Mouse (Mus musculus) hindbrain, embryonic 14.5 days (tissue): Measurements from ENCODE around the gene Atp13a2. TPM values are rescaled to one million over a fixed set of nuclear protein-coding genes. Genes with fewer than 3 reads are reported as not detected.
A peak's percentile ranks its signal among the peaks of the same experiment; 100 is the strongest.

Experiments
- ATAC-seq: fragments of 200-750 bp; cut with Nextera tagmentation; 2 replicates; pipeline ENCODE4 v1.8.0; 2017; ENCODE audit warnings: moderate number of reproducible peaks, mild to moderate bottlenecking, moderate TSS enrichment, moderate library complexity; ENCODE audit not compliant: low FRiP score
- DNase-seq: peaks from one replicate; pipeline ENCODE4 v3.0.0-alpha.2; 2015; ENCODE audit warnings: low spot score
- H3K27ac ChIP-seq: fragments of 300-500 bp; sonication (generic); 2 replicates; pipeline ENCODE4 v1.5.1; 2014; ENCODE audit warnings: mild to moderate bottlenecking, moderate library complexity
- H3K27me3 ChIP-seq: fragments of 300-500 bp; sonication (generic); 2 replicates; pipeline ENCODE4 v1.6.1; 2014; ENCODE audit warnings: mild to moderate bottlenecking, low read length, mixed read lengths; ENCODE audit not compliant: control insufficient read depth, insufficient read depth
- H3K36me3 ChIP-seq: fragments of 300-500 bp; sonication (generic); replicated peaks from 2 replicates; pipeline ENCODE4 v1.6.1; 2014; ENCODE audit not compliant: control insufficient read depth, insufficient read depth
- H3K4me1 ChIP-seq: fragments of 300-500 bp; sonication (generic); replicated peaks from 2 replicates; pipeline ENCODE4 v1.6.1; 2014; ENCODE audit warnings: antibody characterized with exemption, low read length, mixed read lengths; ENCODE audit not compliant: control insufficient read depth, insufficient read depth
- H3K4me2 ChIP-seq: fragments of 300-500 bp; sonication (generic); replicated peaks from 2 replicates; pipeline ENCODE4 v1.6.1; 2014; ENCODE audit warnings: mild to moderate bottlenecking, moderate library complexity
- H3K4me3 ChIP-seq: fragments of 300-500 bp; sonication (generic); replicated peaks from 2 replicates; pipeline ENCODE4 v1.5.1; 2014; ENCODE audit warnings: mild to moderate bottlenecking, low read length
- H3K9ac ChIP-seq: fragments of 300-500 bp; sonication (generic); 2 replicates; pipeline ENCODE4 v1.6.1; 2014
- H3K9me3 ChIP-seq: fragments of 300-500 bp; sonication (generic); 2 replicates; pipeline ENCODE4 v1.6.1; 2016; ENCODE audit warnings: low read length; ENCODE audit not compliant: control insufficient read depth
- WGBS: fragments of 180-500 bp; shearing (Covaris S2); extraction: QIAGEN DNeasy Blood & Tissue Kit; methylation state at CpG from one replicate; pipeline ENCODE4 v1.1.7; 2014; 5-methylcytosine and 5-hydroxymethylcytosine counted together
- polyA plus RNA-seq: library from polyadenylated mRNA; unstranded; fragments of >200 nt; fragmentation: Nextera tagmentation; extraction: Ambion mirVana; gene quantifications from 2 replicates; pipeline ENCODE4 v1.2.1, GENCODE M21; 2014

Atp13a2 gene
- polyA plus RNA-seq, 1 experiment from 2014 or later = 176 TPM

DNA sequence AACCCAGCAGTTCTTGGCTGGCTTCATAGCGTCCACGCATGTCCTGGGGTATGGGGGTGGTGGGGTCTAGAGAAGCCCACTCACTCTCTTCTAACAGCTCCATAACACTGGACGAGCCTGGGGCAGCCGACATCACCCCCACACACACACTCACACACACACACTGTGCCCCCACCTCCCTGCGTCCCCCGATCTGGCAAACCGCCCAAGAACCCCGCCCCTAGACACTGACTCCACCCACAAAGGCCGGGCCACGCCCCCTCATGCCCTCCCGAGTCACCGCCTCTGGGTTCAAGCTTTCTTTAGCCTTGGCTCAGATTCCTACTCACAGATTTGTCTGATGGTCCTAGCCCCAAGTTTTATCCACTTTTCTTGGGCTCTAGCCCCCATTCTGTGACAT is 54.4 kb downstream of the Atp13a2 start:
- no peaks in the 10 kb centered on the region for H3K9me3 ChIP-seq
- no peak overlapping the region for H3K9ac ChIP-seq
- no peak for DNase-seq
- H3K27me3 ChIP-seq = no peaks in the 10 kb centered on the region
- H3K27ac ChIP-seq = no peak overlapping the region
- no peak overlapping the region for H3K4me3 ChIP-seq
- H3K4me1 ChIP-seq = no peaks in the 10 kb centered on the region
- no peak for ATAC-seq
- H3K4me2 ChIP-seq = no peak overlapping the region
- 51% methylated on average over 12 of the region's 12 CpGs for WGBS
- peaks cover 48% of the 10 kb centered on the region for H3K36me3 ChIP-seq

DNA sequence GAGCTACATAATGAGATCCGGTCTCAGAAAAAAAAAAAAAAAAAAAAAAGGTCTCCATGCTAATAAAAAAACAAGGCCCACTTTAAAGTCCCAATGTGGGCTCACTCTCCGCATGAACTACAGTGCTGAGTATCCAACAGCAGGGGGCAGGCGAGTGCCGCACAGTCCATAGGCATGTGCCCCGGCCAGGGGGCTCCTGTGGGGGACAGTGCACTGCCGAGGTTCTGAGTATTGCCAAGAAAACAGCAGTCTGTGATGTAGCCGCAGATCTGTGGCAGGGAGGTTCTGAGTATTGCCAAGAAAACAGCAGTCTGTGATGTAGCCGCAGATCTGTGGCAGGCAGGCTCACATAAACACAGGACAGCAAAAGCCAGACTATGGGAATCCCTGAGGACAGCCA is 58.1 kb downstream of the Atp13a2 start:
- Histone ChIP-seq H3K9me3 (no peaks in the 10 kb centered on the region), H3K36me3 (peaks cover 24% of the 10 kb centered on the region), H3K4me2 (no peak overlapping the region), H3K4me1 (peaks cover 17% of the 10 kb centered on the region), H3K27me3 (no peaks in the 10 kb centered on the region), H3K27ac (0 out of 2 replicates have a peak overlapping the region, but pooled peaks have one; percentile 17), H3K9ac (no peak overlapping the region), H3K4me3 (no peak overlapping the region)
- DNase-seq = peak; percentile 77
- 0 out of 2 replicates have a peak, but pooled peaks have one; percentile 29 for ATAC-seq
- WGBS = 14% methylated on average over 8 of the region's 8 CpGs

DNA sequence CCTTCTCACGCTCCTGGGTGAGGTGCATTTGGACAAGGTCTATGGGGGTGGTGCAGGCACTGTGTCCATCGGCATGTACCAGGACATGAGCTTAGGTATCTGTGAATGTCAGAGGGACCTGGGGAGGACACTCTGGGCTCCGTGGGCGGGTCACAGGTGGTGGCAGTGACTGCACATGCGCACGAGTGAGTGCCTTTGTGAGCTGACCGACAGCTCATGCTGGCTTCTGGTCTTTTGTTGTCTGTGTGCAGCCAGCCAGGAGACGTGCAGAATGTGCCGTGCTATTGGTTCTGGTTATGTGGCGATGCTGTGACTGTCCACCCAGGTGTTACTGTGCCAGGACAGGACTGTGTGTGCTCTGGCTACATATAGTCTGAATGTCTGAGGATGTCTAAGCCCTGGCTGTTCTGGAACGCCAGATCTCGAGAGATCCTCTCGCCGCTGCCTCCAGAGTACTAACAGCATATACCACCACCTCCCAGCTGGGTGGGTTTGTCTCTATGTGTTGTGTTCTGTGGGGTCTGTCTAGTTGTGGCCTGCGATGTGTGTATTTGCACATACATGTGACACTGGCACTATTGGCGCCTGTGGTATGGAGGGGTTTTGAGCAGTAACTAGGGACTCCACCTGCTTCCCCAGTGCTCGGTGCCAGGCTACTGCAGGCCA is 62.3 kb downstream of the Atp13a2 start:
- Histone ChIP-seq H3K36me3 (0 out of 2 replicates have a peak, but pooled peaks cover 6% of the 10 kb centered on the region), H3K4me3 (no peak overlapping the region)
- peak; percentile 48 for DNase-seq

DNA sequence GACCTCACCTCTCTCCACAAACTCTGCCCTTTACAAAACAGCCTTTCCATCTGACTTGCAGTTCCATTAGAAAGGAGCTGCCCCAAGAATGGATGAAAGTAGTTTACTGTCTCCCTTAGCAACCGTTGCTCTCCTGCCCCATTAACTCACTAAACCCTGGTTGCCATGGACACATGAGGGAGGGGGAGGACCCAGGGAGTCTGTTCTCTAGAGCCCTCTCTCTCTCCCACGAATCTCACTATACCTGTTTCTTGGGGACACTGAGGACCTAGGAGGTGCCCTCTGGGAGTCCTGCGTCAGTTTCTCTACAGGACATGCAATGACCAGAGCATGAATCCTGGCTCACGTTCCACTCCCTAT is 62.8 kb downstream of the Atp13a2 start:
- ATAC-seq = peak; percentile 71
- 16% methylated on average over 4 of the region's 4 CpGs for WGBS
- Histone ChIP-seq H3K4me3 (no peak overlapping the region), H3K4me1 (peaks cover 37% of the 10 kb centered on the region), H3K9me3 (no peaks in the 10 kb centered on the region), H3K27me3 (no peaks in the 10 kb centered on the region), H3K4me2 (peak overlapping the region; percentile 35), H3K27ac (peak overlapping the region; percentile 95), H3K9ac (peak overlapping the region; percentile 49), H3K36me3 (0 out of 2 replicates have a peak, but pooled peaks cover 6% of the 10 kb centered on the region)
- DNase-seq = peak; percentile 87

More for the DNA sequence above, 62.3 kb downstream of the Atp13a2 start:
- ATAC-seq = peak; percentile 25
- 22% methylated on average over 17 of the region's 17 CpGs for WGBS
- Histone ChIP-seq H3K9ac (peak overlapping the region; percentile 49), H3K9me3 (no peaks in the 10 kb centered on the region), H3K27ac (peak overlapping the region; percentile 95), H3K4me2 (peak overlapping the region; percentile 35), H3K27me3 (no peaks in the 10 kb centered on the region), H3K4me1 (peaks cover 34% of the 10 kb centered on the region)

DNA sequence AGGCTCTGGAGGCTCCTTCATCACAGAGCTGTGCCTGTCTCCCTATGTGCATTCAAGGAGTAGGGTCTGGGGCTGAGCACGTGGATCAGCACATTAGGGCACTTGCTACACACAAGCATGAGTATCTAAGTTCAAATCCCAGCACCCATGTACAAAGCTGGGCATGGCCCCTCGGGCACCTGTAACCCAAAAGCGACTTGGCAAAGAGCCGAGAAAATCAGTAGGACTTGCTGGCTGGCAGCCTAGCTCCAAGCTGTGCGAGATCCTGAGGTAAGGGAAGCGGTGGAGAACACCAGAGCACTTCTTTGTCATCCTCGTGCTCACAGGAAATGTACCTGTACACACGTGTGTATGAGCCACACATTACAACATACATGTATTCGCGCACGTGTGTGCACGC is 65.8 kb downstream of the Atp13a2 start:
- no peak overlapping the region for H3K27ac ChIP-seq
- H3K4me2 ChIP-seq = no peak overlapping the region
- no peak for DNase-seq
- H3K4me3 ChIP-seq = no peak overlapping the region
- no peak for ATAC-seq
- no peaks in the 10 kb centered on the region for H3K27me3 ChIP-seq
- no peaks in the 10 kb centered on the region; the same call in 1 of the 2 replicates for H3K36me3 ChIP-seq
- H3K9me3 ChIP-seq = no peaks in the 10 kb centered on the region
- H3K4me1 ChIP-seq = peaks cover 37% of the 10 kb centered on the region
- 80% methylated on average over 12 of the region's 12 CpGs for WGBS
- no peak overlapping the region for H3K9ac ChIP-seq

DNA sequence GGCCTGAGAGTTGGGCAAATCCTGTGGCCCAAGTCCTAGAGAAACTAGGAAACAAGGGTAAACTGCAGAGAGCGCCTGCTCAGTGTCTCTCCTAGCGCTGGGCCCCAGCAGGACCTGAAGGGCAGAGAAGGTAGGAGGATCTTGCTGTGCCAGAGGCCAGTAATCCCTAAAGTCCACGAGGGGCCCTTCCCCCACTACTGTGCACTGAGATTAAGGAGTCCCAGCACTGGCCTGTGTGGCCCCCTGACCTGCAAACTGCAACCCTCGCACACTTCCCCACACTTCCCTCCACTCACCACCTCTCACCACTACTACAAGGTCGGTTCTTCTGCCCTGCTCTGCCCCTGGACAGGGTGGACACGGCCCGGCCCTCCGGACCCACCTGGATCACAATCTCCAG is 66.5 kb downstream of the Atp13a2 start:
- Histone ChIP-seq H3K27me3 (no peaks in the 10 kb centered on the region), H3K4me3 (0 out of 2 replicates have a peak overlapping the region, but pooled peaks have one; percentile 10), H3K4me1 (peaks cover 37% of the 10 kb centered on the region), H3K27ac (peak overlapping the region; percentile 86), H3K36me3 (no peaks in the 10 kb centered on the region; the same call in 1 of the 2 replicates), H3K4me2 (peak overlapping the region; percentile 48), H3K9me3 (no peaks in the 10 kb centered on the region), H3K9ac (peak overlapping the region; percentile 46; the same call in 1 of the 2 replicates)
- ATAC-seq (no peak; the same call in 1 of the 2 replicates), DNase-seq (no peak)
- 49% methylated on average over 8 of the region's 8 CpGs for WGBS

DNA sequence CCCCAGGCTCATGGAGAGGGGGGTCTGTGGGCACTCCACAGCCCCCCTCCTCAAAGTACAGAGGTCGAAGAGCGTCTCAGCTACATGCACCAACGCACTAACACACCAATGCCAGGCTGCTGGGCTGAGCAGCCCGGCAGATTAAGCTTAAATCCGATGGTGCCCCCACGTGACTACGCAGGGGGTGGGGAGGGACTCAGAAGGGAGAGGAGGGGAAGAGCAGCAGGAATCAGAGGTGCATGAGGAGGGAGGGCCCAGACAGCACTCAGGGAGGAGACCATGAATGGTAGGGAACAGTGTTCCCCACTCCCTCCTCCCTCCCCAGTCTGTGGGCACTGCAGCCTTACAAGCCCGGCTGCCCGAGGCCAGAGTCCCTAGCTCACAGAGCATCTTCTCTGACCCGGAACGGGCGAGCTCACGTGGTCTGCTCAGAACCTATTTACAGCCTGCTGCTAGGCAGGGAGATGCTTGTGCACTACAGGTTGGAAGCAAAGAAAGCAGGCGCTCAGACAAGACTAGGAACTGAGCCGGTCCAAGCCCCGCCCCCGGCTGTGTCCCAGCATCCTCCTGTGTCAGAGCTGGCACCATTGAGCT is 67.0 kb downstream of the Atp13a2 start:
- Histone ChIP-seq H3K9me3 (no peaks in the 10 kb centered on the region), H3K4me1 (peaks cover 32% of the 10 kb centered on the region), H3K4me2 (peak overlapping the region; percentile 48), H3K4me3 (0 out of 2 replicates have a peak overlapping the region, but pooled peaks have one; percentile 10), H3K36me3 (no peaks in the 10 kb centered on the region; the same call in 1 of the 2 replicates), H3K9ac (peak overlapping the region; percentile 46), H3K27me3 (no peaks in the 10 kb centered on the region), H3K27ac (peak overlapping the region; percentile 86)
- DNase-seq = peak; percentile 62
- ATAC-seq = peak; percentile 47
- 24% methylated on average over 17 of the region's 17 CpGs for WGBS

Other genes starting within 250 kb of the Atp13a2 start
- gene Padi6, start 244.2 kb upstream of the Atp13a2 start, polyA plus RNA-seq = not detected in 2 replicates
- gene Padi4, start 212.6 kb upstream of the Atp13a2 start, polyA plus RNA-seq = 0.08 and 0.22 TPM in 2 replicates
- gene Padi3, start 176.2 kb upstream of the Atp13a2 start, polyA plus RNA-seq = not detected in 2 replicates
- not detected in 2 replicates for gene Padi1, start 141.1 kb upstream of the Atp13a2 start, polyA plus RNA-seq
- gene Padi2, start 80.5 kb upstream of the Atp13a2 start, polyA plus RNA-seq = 0.74 and 1.5 TPM in 2 replicates
- 482 and 502 TPM in 2 replicates for gene Sdhb, start 25.7 kb upstream of the Atp13a2 start, polyA plus RNA-seq
- 164 and 190 TPM in 2 replicates for gene Mfap2, start 23.5 kb downstream of the Atp13a2 start, polyA plus RNA-seq
- 5.0 and 5.4 TPM in 2 replicates for gene Crocc, start 73.7 kb downstream of the Atp13a2 start, polyA plus RNA-seq
- gene Necap2, start 91.5 kb downstream of the Atp13a2 start, polyA plus RNA-seq = 44.2 and 46.9 TPM in 2 replicates
- 0.46 and 0.96 TPM in 2 replicates for gene Spata21, start 101.5 kb downstream of the Atp13a2 start, polyA plus RNA-seq
- 17.8 and 23.7 TPM in 2 replicates for gene Szrd1, start 152.9 kb downstream of the Atp13a2 start, polyA plus RNA-seq
- 26.2 and 27.6 TPM in 2 replicates for gene Fbxo42, start 161.0 kb downstream of the Atp13a2 start, polyA plus RNA-seq
- gene Rsg1, start 227.1 kb downstream of the Atp13a2 start, polyA plus RNA-seq = 6.0 and 7.6 TPM in 2 replicates